Mouse (Mus musculus): ENCODE measurements around the gene Sept11. TPM values are rescaled to one million over a fixed set of nuclear protein-coding genes. Genes with fewer than 3 reads are reported as not detected.
A peak's percentile ranks its signal among the peaks of the same experiment; 100 is the strongest.

Gene Sept11
- polyA plus RNA-seq, 1 experiment, result 29.8 TPM

GRCm38 (mm10) chr5:93183311-93183710 is 90.1 kb downstream of the Sept11 start:
- Histone ChIP-seq H3K27me3 (replicated peaks) (no peaks in the 10 kb centered on the region), H3K9me3 (no peaks in the 10 kb centered on the region), H3K4me1 (peaks cover 12% of the 10 kb centered on the region; the same call in 1 of the 2 replicates), H3K36me3 (replicated peaks; ENCODE audit: low read length) (peaks cover 88% of the 10 kb centered on the region), H3K4me3 (replicated peaks) (no peak overlapping the region)
- TF ChIP-seq GATA1 (IDR thresholded peaks at IDR 0.05; ENCODE audit: borderline replicate concordance, low read length) (no peak), FLI1 (IDR thresholded peaks at IDR 0.05; ENCODE audit: low read length) (no peak)

- Histone ChIP-seq H3K27me3 (replicated peaks) (no peaks in the 10 kb centered on the region), H3K9me3 (no peaks in the 10 kb centered on the region), H3K4me1 (peaks cover 9% of the 10 kb centered on the region; the same call in 1 of the 2 replicates), H3K36me3 (replicated peaks; ENCODE audit: low read length) (peaks cover 88% of the 10 kb centered on the region), H3K4me3 (replicated peaks) (peak overlapping the region; percentile 11)
- TF ChIP-seq GATA1 (IDR thresholded peaks at IDR 0.05; ENCODE audit: borderline replicate concordance, low read length), result no peak
- no peak for TF ChIP-seq FLI1 (IDR thresholded peaks at IDR 0.05; ENCODE audit: low read length)
Observed at GRCm38 (mm10) chr5:93184548-93184947, 91.3 kb downstream of the Sept11 start.

- H3K9me3 ChIP-seq, result no peaks in the 10 kb centered on the region
- H3K36me3 ChIP-seq (replicated peaks; ENCODE audit: low read length), result peaks cover 86% of the 10 kb centered on the region
- no peak overlapping the region for H3K4me3 ChIP-seq (replicated peaks)
- TF ChIP-seq GATA1 (IDR thresholded peaks at IDR 0.05; ENCODE audit: borderline replicate concordance, low read length), result no peak
- TF ChIP-seq FLI1 (IDR thresholded peaks at IDR 0.05; ENCODE audit: low read length), result no peak
- H3K4me1 ChIP-seq, result peaks cover 26% of the 10 kb centered on the region
- no peaks in the 10 kb centered on the region for H3K27me3 ChIP-seq (replicated peaks)
Observed at GRCm38 (mm10) chr5:93189607-93190006, 96.4 kb downstream of the Sept11 start.

GRCm38 (mm10) chr5:93190428-93190827 is 97.2 kb downstream of the Sept11 start:
- Histone ChIP-seq H3K4me3 (replicated peaks) (no peak overlapping the region), H3K27me3 (replicated peaks) (no peaks in the 10 kb centered on the region), H3K4me1 (peaks cover 30% of the 10 kb centered on the region), H3K9me3 (no peaks in the 10 kb centered on the region), H3K36me3 (replicated peaks; ENCODE audit: low read length) (peaks cover 85% of the 10 kb centered on the region)
- TF ChIP-seq GATA1 (IDR thresholded peaks at IDR 0.05; ENCODE audit: borderline replicate concordance, low read length) (no peak), FLI1 (IDR thresholded peaks at IDR 0.05; ENCODE audit: low read length) (no peak)

GRCm38 (mm10) chr5:93198232-93198631 is 105.0 kb downstream of the Sept11 start:
- H3K4me3 ChIP-seq (replicated peaks), result no peak overlapping the region
- no peaks in the 10 kb centered on the region for H3K9me3 ChIP-seq
- H3K36me3 ChIP-seq (replicated peaks; ENCODE audit: low read length), result peaks cover 90% of the 10 kb centered on the region
- H3K4me1 ChIP-seq, result peaks cover 60% of the 10 kb centered on the region
- no peak for TF ChIP-seq GATA1 (IDR thresholded peaks at IDR 0.05; ENCODE audit: borderline replicate concordance, low read length)
- no peak for TF ChIP-seq FLI1 (IDR thresholded peaks at IDR 0.05; ENCODE audit: low read length)
- no peaks in the 10 kb centered on the region for H3K27me3 ChIP-seq (replicated peaks)

GRCm38 (mm10) chr5:93201181-93201580 is 107.9 kb downstream of the Sept11 start:
- H3K36me3 ChIP-seq (replicated peaks; ENCODE audit: low read length), result peaks cover 73% of the 10 kb centered on the region
- H3K27me3 ChIP-seq (replicated peaks), result no peaks in the 10 kb centered on the region
- peaks cover 51% of the 10 kb centered on the region for H3K4me1 ChIP-seq
- H3K4me3 ChIP-seq (replicated peaks), result no peak overlapping the region
- no peaks in the 10 kb centered on the region for H3K9me3 ChIP-seq
- TF ChIP-seq FLI1 (IDR thresholded peaks at IDR 0.05; ENCODE audit: low read length), result no peak
- no peak for TF ChIP-seq GATA1 (IDR thresholded peaks at IDR 0.05; ENCODE audit: borderline replicate concordance, low read length)

- TF ChIP-seq FLI1 (IDR thresholded peaks at IDR 0.05; ENCODE audit: low read length) (no peak), GATA1 (IDR thresholded peaks at IDR 0.05; ENCODE audit: borderline replicate concordance, low read length) (no peak)
- H3K4me1 ChIP-seq, result peaks cover 37% of the 10 kb centered on the region
- peaks cover 30% of the 10 kb centered on the region for H3K36me3 ChIP-seq (replicated peaks; ENCODE audit: low read length)
- peak overlapping the region; percentile 93 for H3K4me3 ChIP-seq (replicated peaks)
- H3K27me3 ChIP-seq (replicated peaks), result no peaks in the 10 kb centered on the region
- H3K9me3 ChIP-seq, result no peaks in the 10 kb centered on the region
Observed at GRCm38 (mm10) chr5:93205371-93206108, 112.3 kb downstream of the Sept11 start.

- H3K4me3 ChIP-seq (replicated peaks), result peak within 1 kb of the TSS; percentile 93
- peaks cover 39% of the 10 kb centered on the region for H3K4me1 ChIP-seq
- no peaks in the 10 kb centered on the region for H3K9me3 ChIP-seq
- no peaks in the 10 kb centered on the region for H3K27me3 ChIP-seq (replicated peaks)
- no peak; the same call in 1 of the 2 replicates for TF ChIP-seq FLI1 (IDR thresholded peaks at IDR 0.05; ENCODE audit: low read length)
- no peak for TF ChIP-seq GATA1 (IDR thresholded peaks at IDR 0.05; ENCODE audit: borderline replicate concordance, low read length)
- H3K36me3 ChIP-seq (replicated peaks; ENCODE audit: low read length), result peaks cover 22% of the 10 kb centered on the region
Observed at GRCm38 (mm10) chr5:93206109-93207005, 113.1 kb downstream of the Sept11 start, which contains the start of the genes Ccni and 2010109A12Rik. Gene Ccni (minus strand): TSS chr5:93206495. Gene 2010109A12Rik (plus strand): TSS chr5:93206518.

GRCm38 (mm10) chr5:93207006-93207348 is 113.7 kb downstream of the Sept11 start:
- H3K4me3 ChIP-seq (replicated peaks), result peak overlapping the region; percentile 93
- peaks cover 16% of the 10 kb centered on the region for H3K36me3 ChIP-seq (replicated peaks; ENCODE audit: low read length)
- no peak for TF ChIP-seq GATA1 (IDR thresholded peaks at IDR 0.05; ENCODE audit: borderline replicate concordance, low read length)
- no peak for TF ChIP-seq FLI1 (IDR thresholded peaks at IDR 0.05; ENCODE audit: low read length)
- H3K4me1 ChIP-seq, result peaks cover 44% of the 10 kb centered on the region
- H3K27me3 ChIP-seq (replicated peaks), result no peaks in the 10 kb centered on the region
- no peaks in the 10 kb centered on the region for H3K9me3 ChIP-seq
